Mouse (Mus musculus) bone marrow macrophage, adult 2 months (primary cell): ENCODE measurements around the gene Ccl25.

Experiments
- CTCF ChIP-seq: IDR thresholded peaks from 2 replicates; pipeline ENCODE4 v1.5.1; 2012; ENCODE audit warnings: low read depth, mild to moderate bottlenecking, low read length, moderate library complexity
- POLR2A ChIP-seq: IDR thresholded peaks from 2 replicates; pipeline ENCODE4 v1.6.1; 2012; ENCODE audit warnings: mild to moderate bottlenecking, low read depth, low read length, borderline replicate concordance

DNA sequence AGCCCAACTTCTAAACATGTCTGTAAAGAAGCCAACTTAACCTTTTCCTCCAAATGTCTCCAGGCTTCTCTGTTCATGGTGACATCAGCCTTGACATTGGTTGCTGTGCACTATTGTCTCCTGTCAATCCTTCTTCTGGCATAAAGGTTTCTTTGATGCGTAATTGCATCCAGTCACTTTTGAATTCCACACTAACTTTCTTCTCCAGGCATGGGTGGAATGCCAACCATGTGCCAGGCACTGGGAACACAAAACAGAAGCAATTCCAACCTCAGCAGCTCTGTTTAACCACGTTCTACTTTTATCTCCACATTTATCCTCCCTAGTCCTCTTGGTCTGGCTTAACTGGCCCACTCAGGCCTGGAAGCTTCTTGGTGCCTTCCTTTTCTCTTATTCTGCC, 4.0 kb upstream of the Ccl25 start:
- TF ChIP-seq CTCF, result no peak
- no peak for TF ChIP-seq POLR2A
